Mouse (Mus musculus) natural killer cell, adult 2 months (primary cell): ENCODE data around the gene Morn1.

ENCODE experiments used
- DNase-seq, 2 experiments: peaks; one replicate each; pipeline ENCODE4 v3.0.0; 2022; ENCODE audit warnings: low spot score in 2 of 2

The Morn1 gene

DNA sequence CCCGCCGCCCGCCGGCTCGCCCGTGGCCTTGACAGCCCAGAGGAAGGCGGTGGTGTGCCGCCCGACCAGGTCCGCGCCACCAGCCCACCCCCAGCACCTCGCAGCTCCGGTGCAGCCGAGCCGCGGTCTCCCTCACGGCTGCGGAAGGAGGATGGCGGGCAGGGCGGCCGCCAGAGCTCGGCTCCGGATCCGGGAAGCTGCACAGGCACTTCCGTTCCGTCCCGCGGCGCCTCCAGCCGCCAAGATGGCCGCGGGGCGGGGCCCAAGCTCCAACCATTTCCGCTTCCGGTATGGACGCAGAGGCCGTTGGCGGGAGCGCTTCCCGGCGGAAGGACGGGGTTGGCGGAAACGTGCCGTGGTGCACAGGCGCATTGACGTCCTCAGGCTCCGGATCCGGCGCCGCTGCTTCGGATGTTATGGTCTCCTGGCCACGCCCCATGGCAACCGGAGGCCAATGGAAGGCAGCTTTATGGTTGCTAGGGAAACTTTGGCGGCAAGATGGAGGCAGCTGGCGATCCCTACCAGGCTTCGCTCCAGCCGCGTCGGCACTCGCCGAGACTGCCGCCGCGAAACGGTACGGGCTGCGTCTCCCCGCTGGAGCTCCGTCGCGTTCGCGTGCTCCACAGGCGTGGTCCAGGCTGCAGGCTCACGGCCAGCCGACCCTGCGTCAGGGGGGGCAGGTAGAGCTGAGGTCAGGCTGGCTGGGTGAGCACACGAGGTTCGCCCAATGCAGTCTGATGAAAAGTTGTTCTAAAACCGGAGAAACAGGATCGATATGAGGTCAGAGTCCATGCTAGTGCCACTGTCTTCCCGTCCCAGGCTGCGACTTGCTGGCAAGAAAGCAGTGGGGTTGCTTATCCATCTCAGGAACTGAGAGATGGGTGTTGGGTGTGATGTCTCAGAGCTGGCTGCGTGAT is at the start of gene Morn1, which contains the start of gene Rer1:
Morn1 (plus strand) TSS at position 470 of the 917 bp plus-strand sequence.
Rer1 (minus strand) TSS at position 275 of the 917 bp plus-strand sequence.
- peak; percentile 99 to 100 for DNase-seq

DNA sequence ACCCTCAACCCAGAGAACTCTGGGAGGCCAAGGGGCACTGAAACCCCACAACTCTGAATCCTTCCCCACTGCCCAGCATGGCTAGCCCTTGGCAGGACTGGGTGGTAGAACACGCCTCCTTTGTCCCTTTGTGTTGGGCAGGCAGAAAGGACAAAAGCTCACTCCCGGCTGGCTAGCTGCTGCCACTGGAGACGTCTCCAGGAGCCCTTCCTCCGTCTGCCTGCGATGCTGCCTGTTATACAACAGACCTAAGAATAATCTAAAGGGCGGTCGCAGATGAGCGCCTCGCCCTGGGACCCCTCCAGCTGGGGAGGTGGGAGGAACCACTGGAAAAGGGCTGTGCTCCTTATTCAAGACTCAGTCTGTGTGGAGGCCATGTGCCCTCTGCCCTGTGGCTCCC is 46.2 kb upstream of the Morn1 start:
- DNase-seq = no peak

DNA sequence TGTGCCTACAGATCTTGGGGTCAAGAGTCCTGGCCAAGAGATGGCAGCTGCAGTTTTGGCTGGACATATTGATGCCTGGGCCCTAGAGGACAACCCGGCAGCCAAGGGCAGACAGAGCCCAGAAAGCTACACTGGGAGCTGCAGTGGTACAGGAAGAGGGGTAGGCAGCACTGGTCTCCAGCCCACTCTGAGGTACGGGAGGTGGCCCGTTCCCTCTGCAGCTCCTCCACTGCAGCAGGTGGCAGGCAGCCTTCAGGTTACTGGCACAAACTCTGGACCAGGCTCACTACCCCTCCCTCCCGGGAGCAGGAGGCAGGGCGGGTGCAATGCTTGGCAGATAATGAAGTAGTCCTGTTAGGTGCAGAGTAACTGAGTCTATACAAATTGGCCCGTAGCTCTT is 45.7 kb upstream of the Morn1 start:
- no peak for DNase-seq

DNA sequence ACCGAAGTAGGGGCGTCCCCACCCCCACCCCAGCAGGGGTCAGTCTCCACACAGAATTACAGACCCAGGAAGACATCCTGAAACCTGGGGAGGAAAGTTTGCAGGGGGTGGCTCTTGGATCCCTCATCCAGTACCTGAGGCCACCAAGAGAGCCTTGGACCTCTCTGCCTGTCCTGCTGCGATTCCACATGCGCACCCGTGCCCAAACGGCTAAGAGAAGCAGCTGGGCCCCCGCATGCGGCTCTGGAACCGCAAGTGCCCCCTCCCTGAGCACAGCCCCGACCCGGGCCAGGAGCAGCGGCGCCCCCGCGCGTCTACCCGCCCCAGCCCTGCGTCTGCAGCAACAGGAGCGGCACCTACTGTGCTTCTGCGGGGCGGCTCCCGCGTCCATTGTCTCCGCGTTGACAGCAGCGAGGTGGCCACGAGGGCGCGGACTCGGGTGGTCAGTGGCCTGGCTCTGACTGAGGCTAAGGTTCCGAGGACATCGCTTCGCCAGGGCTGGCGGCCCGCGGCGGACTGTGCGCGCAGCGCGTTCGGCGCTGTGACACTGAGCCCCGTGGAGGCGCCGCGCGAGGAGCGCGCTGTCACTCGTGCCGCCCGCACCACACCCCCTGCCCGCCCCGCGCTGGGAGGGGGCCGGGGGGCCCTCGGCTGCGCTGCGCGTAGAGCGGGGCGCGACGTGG is 43.6 kb upstream of the Morn1 start:
- DNase-seq = no peak

DNA sequence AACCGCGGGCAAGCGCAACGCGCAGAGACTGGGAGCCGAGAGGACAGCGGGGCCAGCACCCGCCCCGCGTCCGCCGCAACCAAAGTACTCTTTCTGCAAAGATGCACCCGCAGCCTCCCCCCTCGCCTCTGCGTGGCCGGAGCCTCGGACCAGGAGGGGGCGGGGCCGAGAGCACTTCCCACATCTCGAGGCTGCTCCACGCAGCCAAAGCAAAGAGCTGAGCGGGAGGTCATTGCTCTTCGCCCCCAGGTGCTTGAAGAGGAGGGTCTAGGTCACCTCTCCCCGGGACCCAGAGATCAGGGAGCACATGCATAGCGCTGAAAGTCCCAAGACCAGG is 43.1 kb upstream of the Morn1 start:
- no peak for DNase-seq

DNA sequence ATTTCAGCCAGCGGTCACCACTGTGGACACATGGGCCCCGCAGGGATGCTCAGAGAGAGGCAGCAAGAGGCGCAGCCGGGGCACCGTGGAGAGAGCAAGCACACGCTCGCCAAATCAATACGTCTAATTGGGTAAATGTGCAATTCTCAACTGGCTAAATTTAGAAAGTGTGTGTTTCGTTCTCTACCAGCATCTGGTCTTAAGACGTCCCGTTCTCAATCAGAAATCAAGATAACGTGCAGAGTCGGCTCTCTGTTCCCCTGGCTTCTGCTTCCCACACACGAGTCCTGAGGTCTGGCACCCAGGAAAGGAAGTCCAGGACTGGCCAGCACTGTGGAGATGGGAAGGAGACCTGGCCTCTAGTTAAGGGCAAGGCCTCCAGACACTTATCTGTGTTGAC is 39.7 kb upstream of the Morn1 start:
- no peak for DNase-seq

DNA sequence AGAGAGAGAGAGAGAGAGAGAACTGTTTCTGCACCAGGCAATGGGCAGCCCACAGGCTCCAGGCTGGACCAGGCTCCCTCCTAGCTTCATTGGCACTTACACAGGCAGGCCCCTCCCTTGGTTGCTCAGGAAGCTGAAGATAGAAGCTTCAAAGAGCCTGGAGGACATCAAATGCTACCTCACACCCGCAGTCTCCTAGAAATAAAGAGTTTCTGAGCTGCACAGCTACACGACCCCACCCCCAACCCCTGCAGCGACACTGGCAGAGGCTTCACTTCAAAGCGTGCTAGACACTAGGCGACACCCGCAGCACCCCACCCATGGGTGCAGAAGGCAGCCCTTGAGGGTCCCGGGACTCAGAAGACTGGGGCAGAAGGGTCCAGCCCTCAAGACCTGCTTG is 36.3 kb upstream of the Morn1 start:
- DNase-seq = peak in 1 of 2 experiments; percentile 14

DNA sequence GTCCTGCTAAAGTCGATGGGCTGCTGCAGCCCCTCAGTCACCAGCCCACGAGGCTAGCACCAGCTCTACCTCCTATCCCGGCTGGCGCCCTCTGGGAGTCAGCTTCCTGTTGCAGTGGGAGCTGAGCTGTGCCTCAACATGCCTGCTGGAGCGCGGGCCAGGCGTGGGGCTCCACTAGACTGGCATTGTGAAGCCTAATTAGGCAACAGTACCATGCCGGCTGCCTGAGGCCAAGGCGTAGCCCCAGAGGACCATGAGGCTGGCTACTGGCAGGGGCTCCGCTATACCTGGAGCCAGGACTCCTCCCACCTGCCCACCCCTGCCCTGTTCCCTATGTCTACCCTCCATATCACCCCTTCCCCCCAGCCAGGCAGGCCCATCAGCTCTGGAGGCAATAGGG is 29.7 kb upstream of the Morn1 start, which contains the start of gene Plch2:
Plch2 (minus strand) TSS at position 61 of the 400 bp plus-strand sequence.
- DNase-seq = no peak

DNA sequence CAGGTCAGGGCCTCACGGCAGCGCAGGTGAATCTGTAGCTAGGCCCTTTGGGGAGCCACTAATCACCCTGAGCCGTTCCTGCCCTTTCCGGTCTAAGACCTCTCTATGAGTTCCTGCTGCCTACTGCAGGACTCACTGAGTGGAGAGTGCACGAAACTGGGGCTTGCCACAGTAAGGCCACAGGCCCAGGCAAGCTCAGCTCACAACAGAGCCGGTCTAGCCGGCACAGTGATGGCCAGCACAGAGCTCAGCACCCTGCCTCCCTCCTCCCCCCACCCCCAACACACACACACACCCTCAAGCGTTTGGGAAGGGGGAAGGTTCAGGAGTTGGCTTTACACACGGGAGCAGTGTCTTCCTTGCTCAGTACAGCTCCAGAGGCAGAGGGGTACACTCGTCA is 28.1 kb upstream of the Morn1 start:
- DNase-seq = no peak

DNA sequence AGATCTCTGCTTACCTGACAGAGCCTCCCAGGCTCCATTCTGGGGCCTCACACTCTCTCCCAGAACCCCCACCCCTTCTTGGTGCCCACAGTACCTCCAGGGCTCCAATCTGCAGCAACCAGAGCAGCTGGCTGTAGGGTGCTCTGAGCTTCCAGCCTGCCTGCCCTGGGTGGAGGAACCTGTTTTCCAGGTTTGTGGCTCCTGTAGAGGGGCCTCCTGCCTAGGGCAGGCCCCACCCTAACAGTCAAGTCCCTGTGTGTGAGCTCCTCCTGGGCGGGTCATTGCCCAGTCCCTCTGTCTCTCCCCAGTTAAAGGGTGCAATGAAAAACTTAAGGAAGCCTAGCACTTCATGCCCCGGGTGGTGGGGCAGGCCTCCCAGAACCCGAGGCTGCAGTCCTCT is 22.5 kb upstream of the Morn1 start:
- no peak for DNase-seq

DNA sequence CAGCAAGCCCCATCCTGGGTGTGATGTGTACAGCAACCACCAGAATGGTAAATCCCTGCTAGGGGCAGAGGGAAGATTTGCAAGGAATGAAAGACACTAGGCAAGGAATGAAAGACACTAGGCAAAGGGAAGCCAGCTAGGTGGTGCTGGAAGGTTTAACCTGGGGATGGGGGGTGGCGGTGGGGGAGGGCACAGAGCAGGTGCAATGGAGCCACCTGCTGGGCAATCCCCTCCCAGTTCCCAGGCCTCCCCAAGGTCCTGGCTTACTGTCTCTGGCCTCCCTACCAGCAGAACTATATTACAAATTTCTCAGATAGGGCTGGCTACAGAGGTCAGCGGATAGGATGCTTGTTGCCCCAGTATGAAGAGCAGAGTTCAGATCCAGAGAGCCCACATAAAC is 21.9 kb upstream of the Morn1 start:
- DNase-seq = no peak

DNA sequence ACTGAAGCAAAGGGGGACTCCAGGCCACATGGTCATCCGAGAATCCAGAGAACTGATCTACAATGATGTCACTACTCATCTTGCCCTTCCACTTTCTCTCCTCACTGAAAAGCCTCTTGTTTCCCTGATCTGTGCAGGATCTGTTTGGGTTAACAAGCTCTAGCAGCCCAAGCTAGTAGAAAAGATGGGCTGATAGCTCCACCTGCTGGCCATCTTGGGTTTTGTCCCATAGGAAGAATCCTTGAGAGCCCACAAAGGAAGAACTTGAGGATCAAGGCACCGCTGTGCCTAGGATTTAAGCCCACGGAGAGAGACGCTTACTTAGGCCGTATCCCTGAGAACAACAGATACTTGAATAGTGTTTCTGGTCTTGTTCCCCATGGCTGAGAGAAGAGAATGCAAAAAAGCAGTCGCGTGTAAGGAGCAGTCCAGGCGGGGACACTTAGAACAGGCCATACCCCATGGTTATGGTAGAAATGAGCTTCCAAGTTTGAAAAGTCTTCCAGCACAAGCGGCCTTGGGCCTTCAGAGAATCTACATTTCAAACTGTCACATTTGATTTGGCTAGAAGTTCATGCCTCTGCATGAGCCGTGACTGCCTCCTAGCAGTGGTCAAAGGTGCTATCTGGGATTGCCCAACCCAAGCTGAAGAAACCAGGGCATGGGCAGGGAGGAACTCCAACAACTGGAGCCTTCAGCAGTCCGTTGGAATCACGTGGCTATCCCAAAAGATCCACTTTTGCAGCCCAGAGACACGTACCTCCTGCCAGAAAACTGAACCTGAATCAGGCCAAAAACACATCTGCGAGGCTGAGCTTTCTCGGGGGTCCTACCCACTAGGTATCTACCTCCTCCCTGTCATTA is 20.2 kb upstream of the Morn1 start:
- peak; percentile 71 to 81 for DNase-seq

DNA sequence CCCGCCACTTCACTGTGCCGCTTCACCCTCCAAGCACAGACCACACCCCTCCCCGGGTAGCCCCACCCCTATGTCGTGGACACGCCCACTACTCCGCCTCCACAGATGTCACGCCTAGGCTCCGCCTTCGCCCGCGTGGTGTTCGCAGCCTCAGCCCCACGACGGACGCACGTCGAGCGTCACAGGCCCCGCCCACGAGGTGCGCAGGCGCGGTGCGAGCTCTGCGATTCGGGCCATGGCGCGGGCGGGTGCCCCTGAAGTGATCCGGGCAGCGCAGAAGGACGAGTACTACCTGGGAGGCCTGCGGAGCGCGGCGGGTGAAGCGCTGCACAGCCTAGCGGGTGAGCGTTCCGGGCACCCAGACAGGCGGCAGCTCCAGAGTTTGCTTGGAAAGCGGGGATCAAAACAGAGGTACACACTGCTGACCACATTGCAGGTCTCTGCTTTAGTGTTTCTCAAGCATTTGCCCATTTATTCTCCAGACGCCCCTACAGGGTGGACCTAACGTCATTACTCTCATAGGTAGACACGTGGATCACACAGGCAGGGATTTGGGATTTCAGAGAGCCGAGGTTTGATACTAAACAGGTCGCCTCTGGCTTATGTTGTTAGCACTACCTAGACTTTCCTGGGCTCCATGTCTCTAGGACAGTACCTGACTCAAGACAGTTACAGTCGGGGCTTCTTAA is 19.4 kb upstream of the Morn1 start, which contains the start of gene Pex10:
Pex10 (plus strand) TSS at position 183 of the 689 bp plus-strand sequence.
- DNase-seq = peak; percentile 97 to 98

DNA sequence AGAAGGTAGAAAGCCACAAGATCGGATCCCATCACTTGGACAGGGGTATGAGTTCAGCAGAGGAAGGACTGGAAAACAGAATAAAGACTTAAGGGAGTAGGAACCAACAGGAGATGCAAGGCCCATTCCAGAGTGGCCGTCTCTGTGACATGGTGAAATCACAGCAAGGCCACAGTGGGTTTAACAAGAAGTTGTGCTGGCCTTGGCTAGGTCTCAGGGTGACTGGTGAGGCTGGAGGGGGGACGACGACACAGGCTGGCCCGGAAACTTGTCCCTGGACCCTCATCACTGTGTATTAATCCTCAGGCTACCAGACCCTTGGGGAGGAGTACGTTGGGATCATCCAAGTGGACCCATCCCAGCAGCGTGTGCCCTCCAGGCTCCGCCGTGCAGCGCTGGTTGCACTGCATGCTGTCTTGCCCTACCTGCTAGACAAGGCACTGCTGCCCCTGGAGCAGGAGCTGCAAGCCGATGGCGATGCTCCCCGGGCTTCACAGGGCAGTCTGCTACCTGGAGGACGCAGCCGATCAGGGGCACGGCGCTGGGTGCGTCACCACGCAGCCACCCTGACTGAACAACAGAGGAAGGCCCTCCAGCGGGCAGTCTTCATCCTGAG is 17.9 kb upstream of the Morn1 start:
- DNase-seq = no peak

DNA sequence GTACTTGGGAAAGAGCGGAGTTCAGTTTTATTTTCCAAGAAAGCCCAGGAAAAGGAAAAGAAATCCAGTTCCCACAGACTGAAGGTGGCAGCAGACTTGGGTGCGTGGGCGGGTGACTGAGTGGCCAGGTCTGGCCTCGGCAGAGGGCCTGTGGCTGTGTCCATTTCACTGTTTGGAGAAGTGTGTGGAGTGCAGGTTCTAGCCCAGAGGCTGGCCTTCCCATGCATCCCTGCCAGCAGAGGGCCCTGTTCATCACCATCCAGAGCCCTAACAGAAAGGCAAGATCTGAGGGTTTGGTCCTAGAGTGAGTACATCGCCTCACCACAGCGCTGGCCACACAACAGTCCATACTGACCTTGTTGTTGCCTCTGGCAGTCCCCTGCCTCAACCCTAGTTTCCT is 17.2 kb upstream of the Morn1 start:
- no peak for DNase-seq

DNA sequence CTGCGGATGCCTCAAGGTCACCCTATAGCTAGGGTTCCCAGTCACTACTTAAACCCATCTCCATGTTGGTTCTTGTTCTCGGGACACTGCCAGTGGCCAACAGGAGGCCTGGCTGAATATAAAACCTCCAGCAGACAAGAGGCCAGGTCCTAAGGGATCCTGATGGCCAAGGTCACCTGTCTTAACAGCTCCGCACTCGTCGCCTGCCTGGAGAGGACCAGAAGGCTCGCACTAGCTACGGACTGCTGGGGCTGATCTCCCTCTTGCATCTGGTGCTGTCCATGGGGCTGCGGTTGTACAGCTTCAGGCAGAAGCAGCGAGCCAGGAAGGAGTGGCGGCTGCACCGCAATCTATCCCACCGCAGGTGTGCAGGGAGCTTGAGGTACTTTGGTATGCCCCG is 16.2 kb upstream of the Morn1 start:
- no peak for DNase-seq

DNA sequence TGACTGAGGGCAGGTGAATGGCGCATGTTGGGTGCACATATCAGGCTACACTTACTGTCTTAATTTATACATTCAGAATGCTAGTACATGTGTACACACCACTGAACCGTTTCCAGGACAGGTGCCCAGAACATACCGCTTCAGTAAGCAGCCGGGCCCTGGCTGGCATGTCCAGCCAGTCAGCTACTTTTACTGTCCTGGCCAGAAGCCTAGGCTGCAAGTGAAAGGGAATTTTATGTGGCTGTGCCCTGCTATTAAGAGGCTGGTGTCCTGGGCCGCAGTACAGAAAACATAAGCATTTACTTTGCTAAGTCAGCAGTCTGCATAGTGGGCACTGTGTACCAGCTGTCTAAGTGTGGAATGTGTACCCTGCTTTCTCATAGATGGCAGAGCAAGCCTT is 15.5 kb upstream of the Morn1 start:
- DNase-seq = no peak

DNA sequence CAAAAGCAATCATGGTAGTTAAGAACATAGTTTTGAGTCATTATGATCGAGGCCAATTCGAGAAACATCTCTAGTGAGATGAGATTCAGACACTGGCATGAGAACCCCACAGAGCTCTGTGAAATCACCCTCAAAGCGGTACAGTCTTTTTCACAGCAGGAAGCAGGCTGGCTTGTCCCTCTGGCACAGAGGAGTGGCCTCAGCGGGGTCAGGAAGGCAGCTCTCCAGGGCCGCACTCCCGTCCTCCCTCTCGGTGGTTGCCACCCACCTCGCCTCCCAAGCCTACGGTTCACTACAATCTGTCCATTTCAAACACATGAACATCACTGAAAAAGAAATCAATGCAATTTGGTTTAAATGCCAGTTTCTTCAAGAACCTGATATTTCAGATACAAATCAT is 12.0 kb upstream of the Morn1 start:
- no peak for DNase-seq

DNA sequence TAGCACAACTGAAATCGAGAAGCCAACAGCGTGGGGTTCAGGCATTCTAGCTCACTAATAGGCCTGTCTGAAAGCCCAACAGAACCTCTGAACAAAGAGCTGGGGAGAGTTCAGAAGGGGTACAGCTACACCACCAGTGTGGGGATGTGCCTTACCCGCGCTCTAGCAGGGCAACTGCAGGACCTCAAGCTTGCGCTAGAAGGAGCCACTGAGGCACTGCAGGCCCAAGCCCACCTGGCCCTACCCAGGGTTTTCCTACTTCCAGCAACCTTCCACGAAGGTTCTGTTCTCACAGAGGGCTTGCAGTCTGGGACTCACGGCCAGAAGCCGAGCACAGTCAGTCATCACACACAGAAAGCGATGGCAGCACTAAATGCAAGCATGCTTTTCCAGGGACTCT is 11.2 kb upstream of the Morn1 start:
- DNase-seq = no peak

DNA sequence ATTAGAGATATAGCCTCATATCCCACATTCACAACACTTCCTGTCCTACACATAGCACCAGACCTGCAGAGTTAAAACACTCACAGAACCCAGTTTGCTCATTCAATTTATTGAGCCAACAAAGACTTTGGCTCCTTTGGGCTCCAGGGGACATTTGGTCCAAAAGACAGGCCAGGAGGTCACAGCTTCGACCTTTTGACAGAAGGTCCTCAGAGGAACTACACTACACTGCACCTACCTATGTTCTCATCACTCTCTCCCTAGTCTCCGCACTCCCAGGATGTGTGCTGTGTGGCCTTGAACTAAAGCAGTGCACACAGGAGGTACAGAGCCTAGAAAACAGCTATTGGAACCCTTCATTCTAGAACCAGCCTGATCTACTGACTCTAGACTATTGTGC is 10.6 kb upstream of the Morn1 start:
- DNase-seq = no peak

DNA sequence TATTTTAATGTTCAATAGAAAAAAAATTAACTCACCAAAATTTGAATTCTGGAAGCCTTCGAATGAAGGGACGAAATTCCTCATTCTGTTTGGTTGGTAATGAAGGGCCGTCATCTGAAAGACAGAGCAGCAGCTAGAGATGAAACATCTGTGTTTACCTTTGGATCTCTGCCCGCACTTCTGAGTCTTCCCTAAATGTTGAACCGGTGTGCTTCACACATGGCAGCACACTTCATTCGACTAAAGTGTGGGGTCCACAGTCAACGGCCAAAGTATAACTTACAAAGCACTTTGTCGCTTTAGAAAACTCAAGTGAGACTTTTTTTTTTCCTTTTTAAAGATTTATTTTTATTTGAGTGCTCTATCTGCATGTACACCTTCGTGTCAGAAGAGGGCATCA is 9.7 kb upstream of the Morn1 start:
- DNase-seq = no peak
